In the genomic region with DNA sequence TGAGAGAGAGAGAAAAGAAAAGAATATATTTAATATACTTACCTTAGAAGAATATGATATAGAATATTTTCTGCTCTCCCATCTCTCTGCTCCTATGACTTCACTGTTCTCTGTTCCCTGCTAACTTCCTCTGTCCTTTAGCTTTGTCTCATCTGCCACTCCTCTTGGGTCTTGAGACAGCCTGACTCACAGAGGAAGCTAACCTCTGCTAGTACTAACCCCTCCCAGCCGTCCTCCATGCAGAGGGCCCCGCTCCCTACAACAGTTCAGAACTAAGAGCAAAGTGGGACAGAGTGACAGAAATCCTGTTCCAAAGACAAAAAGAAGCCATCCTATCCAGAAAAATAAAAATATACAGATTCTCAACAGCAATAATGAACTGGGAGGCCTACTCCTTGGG, we compare ENCODE assay signal across 8 mouse cellular contexts. TPM values are rescaled to one million over a fixed set of nuclear protein-coding genes. Genes with fewer than 3 reads are reported as not detected.
DNase-seq lines count a peak whose midpoint lies in the region; ATAC-seq and TF ChIP-seq lines count a peak whose summit lies in the region.

A gene (minus strand): TSS at position 126 of the 400 bp plus-strand sequence.

- no peaks in the 10 kb centered on the region for H3K36me3 ChIP-seq in liver, embryonic 14.5 days (replicated peaks; ENCODE audit: control insufficient read depth, insufficient read depth, low read depth)

- no peak within 1 kb of the TSS for H3K9ac ChIP-seq in liver, embryonic 14.5 days (replicated peaks)

- no peak for TF ChIP-seq EP300 in liver, embryonic 14.5 days (IDR thresholded peaks at IDR 0.05; ENCODE audit: low read depth)

- peaks cover 6% of the 10 kb centered on the region; the same call in 1 of the 2 replicates for H3K4me1 ChIP-seq in brown adipose tissue, adult 24 weeks (ENCODE audit: control insufficient read depth, insufficient read depth, insufficient read length, low read length)
- peaks cover 4 to 9% of the 10 kb centered on the region in 2 experiments; a peak in 3 of 4 replicates for H3K4me1 ChIP-seq in liver, embryonic 14.5 days (replicated peaks; ENCODE audit: control insufficient read depth in 2 of 2, insufficient read depth in 2 of 2, low read length in 1 of 2)

- no peaks in the 10 kb centered on the region for H3K27me3 ChIP-seq in liver, embryonic 14.5 days (ENCODE audit: control insufficient read depth, insufficient read depth, low read length)

- no peak within 1 kb of the TSS for H3K4me2 ChIP-seq in liver, embryonic 14.5 days (ENCODE audit: low read depth)

- 45% methylated on average over 2 of the region's 2 CpGs for WGBS in liver, embryonic 14.5 days (ENCODE audit: insufficient replicate concordance)

- H3K9me3 ChIP-seq in liver, embryonic 14.5 days (ENCODE audit: control insufficient read depth, low read length): no peaks in the 10 kb centered on the region

- H3K4me3 ChIP-seq in brown adipose tissue, adult 24 weeks (ENCODE audit: insufficient read depth, low read depth, low read length): 0 out of 2 replicates have a peak within 1 kb of the TSS, but pooled peaks have one; percentile 1
- H3K4me3 ChIP-seq in liver, embryonic 14.5 days (ENCODE audit: insufficient read depth in 1 of 2, low read depth in 2 of 2, low read length in 2 of 2): no peak within 1 kb of the TSS

- TF ChIP-seq CTCF in liver, embryonic 14.5 days (IDR thresholded peaks at IDR 0.05; ENCODE audit: low read depth): no peak

- peak within 1 kb of the TSS; percentile 59 for H3K27ac ChIP-seq in brown adipose tissue, adult 24 weeks (replicated peaks; ENCODE audit: low read depth, low read length)
- no peak within 1 kb of the TSS for H3K27ac ChIP-seq in liver, embryonic 14.5 days

- no peak for DNase-seq in layer of hippocampus, adult 8-10 months (ENCODE audit: low spot score in 2 of 2)
- DNase-seq in layer of hippocampus, adult 9-11 months: no peak
- DNase-seq in liver, embryonic 14.5 days (ENCODE audit: low read depth in 3 of 3, low spot score in 3 of 3): no peak
- DNase-seq in embryo, embryonic 9.5 days (ENCODE audit: extremely low spot score): no peak
- no peak for DNase-seq in cerebellum, adult 9-10 months
- DNase-seq in frontal cortex, postnatal 10 days (ENCODE audit: low spot score in 2 of 2): no peak

- no peak for ATAC-seq in hematopoietic stem cell, adult 5-6 weeks (replicated peaks in 1 of 2; ENCODE audit: insufficient read depth in 1 of 2, low FRiP score in 2 of 2, low TSS enrichment in 1 of 2, low read depth in 1 of 2, poor library complexity in 2 of 2, severe bottlenecking in 2 of 2)
- no peak for ATAC-seq in liver, embryonic 14.5 days (ENCODE audit: insufficient read depth)

RNA-seq across cellular contexts. Expression of the gene that starts here (rescaled TPM):
- 10 to 100 TPM; 22.7 to 32.0 (median 24.3) TPM for total RNA-seq in layer of hippocampus, adult 8-10 months (2022)
- polyA plus RNA-seq in brown adipose tissue, adult 24 weeks (2012; ENCODE audit: insufficient read depth, insufficient read length, missing spikeins): 5.4 and 7.8 TPM in 2 replicates
- total RNA-seq in hematopoietic stem cell, adult 5-6 weeks (2017): 17.6 and 30.8 TPM in 2 replicates
- polyA plus RNA-seq in liver, embryonic 14.5 days (2012; rRNA removed): 7.5 and 13.8 TPM in 2 replicates
- polyA plus RNA-seq in liver, embryonic 14.5 days (2014; fragmentation: Nextera tagmentation; extraction: Ambion mirVana): 24.0 and 26.5 TPM in 2 replicates
